Mouse (Mus musculus) hindbrain, embryonic 13.5 days (tissue): ENCODE results near the gene Ext2. TPM values are rescaled to one million over a fixed set of nuclear protein-coding genes. Genes with fewer than 3 reads are reported as not detected.

Experiments
- ATAC-seq: fragments of 200-750 bp; cut with Nextera tagmentation; 2 replicates; pipeline ENCODE4 v1.8.0; 2017; ENCODE audit warnings: moderate TSS enrichment; ENCODE audit not compliant: low FRiP score
- H3K27ac ChIP-seq: fragments of 300-500 bp; sonication (generic); 2 replicates; pipeline ENCODE4 v1.5.1; 2015; ENCODE audit warnings: inconsistent platforms, mild to moderate bottlenecking, moderate library complexity
- H3K27me3 ChIP-seq: fragments of 300-500 bp; sonication (generic); 2 replicates; pipeline ENCODE4 v1.6.1; 2015; ENCODE audit warnings: mild to moderate bottlenecking, inconsistent platforms
- H3K36me3 ChIP-seq: fragments of 300-500 bp; sonication (generic); 2 replicates; pipeline ENCODE4 v1.6.1; 2015; ENCODE audit warnings: mild to moderate bottlenecking, inconsistent platforms
- H3K4me1 ChIP-seq: fragments of 300-500 bp; sonication (generic); replicated peaks from 2 replicates; pipeline ENCODE4 v1.6.1; 2015; ENCODE audit warnings: inconsistent platforms
- H3K4me2 ChIP-seq: fragments of 300-500 bp; sonication (generic); 2 replicates; pipeline ENCODE4 v1.6.1; 2015; ENCODE audit warnings: inconsistent platforms, mild to moderate bottlenecking, moderate library complexity
- H3K4me3 ChIP-seq: fragments of 300-500 bp; sonication (generic); 2 replicates; pipeline ENCODE4 v1.5.1; 2015; ENCODE audit warnings: mild to moderate bottlenecking, inconsistent platforms
- H3K9ac ChIP-seq: fragments of 300-500 bp; sonication (generic); 2 replicates; pipeline ENCODE4 v1.6.1; 2015; ENCODE audit warnings: mild to moderate bottlenecking, inconsistent platforms
- H3K9me3 ChIP-seq: fragments of 300-500 bp; sonication (generic); 2 replicates; pipeline ENCODE4 v1.6.1; 2016; ENCODE audit warnings: inconsistent platforms
- WGBS: fragments of 180-500 bp; shearing (Covaris S2); methylation state at CpG from one replicate; pipeline ENCODE4 v1.1.7; 2015; 5-methylcytosine and 5-hydroxymethylcytosine counted together
- polyA plus RNA-seq: library from polyadenylated mRNA; unstranded; fragments of >200 nt; fragmentation: Nextera tagmentation; extraction: Ambion mirVana; gene quantifications from 2 replicates; pipeline ENCODE4 v1.2.1, GENCODE M21; 2015

Gene Ext2
- polyA plus RNA-seq, 1 experiment from 2014 or later, result 70.4 TPM

DNA sequence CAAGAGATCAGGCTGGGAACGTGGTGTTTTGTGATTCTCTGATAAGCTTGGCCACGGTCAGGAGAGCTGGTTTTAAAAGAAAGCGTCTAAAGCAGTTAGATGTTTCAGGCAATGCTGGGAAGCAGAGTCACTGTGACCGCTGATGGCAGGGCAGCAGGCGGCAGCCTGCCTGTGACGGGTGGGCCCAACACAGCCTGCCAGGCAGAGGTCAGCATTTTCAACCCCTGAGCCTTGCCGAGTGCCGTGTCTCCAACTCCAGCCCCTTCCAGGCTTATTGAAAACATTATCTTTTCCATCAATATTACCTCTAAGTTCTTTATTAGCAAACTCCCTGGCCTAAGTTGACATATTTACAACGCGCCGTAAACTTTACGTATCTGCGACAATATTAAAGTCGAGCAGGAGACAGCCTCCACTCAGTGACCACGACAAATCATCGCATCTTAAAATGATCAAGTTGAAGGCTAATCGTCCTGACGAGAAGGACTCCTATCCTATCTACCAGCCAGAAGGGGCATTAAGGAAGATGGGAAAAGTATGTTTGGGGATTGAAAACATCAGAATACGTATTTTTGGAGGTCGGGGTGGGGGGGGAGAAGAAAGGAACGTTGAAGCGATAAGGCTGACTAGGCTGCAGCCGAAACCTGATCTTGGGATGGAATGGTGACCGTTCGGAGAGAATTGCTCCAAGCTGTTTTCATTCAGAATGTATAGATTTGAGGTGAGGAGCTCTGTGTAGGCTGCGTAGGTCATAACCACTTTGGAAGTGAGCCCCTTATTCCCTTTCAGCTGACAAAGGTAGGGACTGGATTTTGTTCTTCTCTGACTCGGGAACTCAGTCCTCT is 206.3 kb downstream of the Ext2 start:
- 74% methylated on average over 27 of the region's 27 CpGs for WGBS
- ATAC-seq, result no peak
- Histone ChIP-seq H3K27me3 (peaks cover 14% of the 10 kb centered on the region), H3K4me1 (peaks cover 12% of the 10 kb centered on the region), H3K9me3 (no peaks in the 10 kb centered on the region), H3K4me3 (no peak overlapping the region), H3K27ac (no peak overlapping the region), H3K4me2 (no peak overlapping the region), H3K36me3 (no peaks in the 10 kb centered on the region), H3K9ac (no peak overlapping the region)

DNA sequence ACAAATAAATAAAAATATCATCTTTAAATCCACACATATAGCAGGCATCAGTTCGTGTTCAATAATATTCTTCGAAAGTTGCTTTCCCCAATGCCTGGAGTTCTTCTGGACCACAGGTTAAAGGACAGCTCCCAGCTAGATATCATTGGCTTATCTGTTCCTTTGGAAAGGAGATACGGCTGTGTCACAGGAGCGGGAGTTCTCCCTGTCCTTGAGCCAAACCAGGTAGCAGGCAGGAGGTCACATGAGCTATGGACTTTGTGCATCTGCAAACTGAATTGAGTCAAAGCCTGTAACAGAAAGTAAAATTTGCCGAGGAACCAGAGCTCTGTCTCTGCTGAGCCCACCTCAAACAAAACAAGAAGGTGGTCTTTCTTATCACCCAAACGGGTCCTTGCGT is 209.3 kb downstream of the Ext2 start:
- H3K4me2 ChIP-seq, result no peak overlapping the region
- H3K9me3 ChIP-seq, result no peaks in the 10 kb centered on the region
- no peak overlapping the region for H3K4me3 ChIP-seq
- WGBS, result 91% methylated on average over 7 of the region's 7 CpGs
- no peaks in the 10 kb centered on the region for H3K4me1 ChIP-seq
- no peak overlapping the region for H3K27ac ChIP-seq
- no peak for ATAC-seq
- no peaks in the 10 kb centered on the region for H3K27me3 ChIP-seq
- no peaks in the 10 kb centered on the region for H3K36me3 ChIP-seq
- no peak overlapping the region for H3K9ac ChIP-seq

Other genes with a start within 250 kb of the Ext2 start
- gene Alx4, start 180.2 kb downstream of the Ext2 start, polyA plus RNA-seq, result 0.57 and 0.78 TPM in 2 replicates
- 6.2 and 7.0 TPM in 2 replicates for gene Accs, start 27.4 kb upstream of the Ext2 start, polyA plus RNA-seq
- gene Accsl, start 46.6 kb upstream of the Ext2 start, polyA plus RNA-seq, result 0.34 and 0.35 TPM in 2 replicates
- 5.3 and 6.4 TPM in 2 replicates for gene Gm13889, start 134.6 kb upstream of the Ext2 start, polyA plus RNA-seq
- not detected in 2 replicates for gene Gm27027, start 173.8 kb upstream of the Ext2 start, polyA plus RNA-seq
- gene Alkbh3, start 188.2 kb upstream of the Ext2 start, polyA plus RNA-seq, result 46.3 and 48.5 TPM in 2 replicates